Mouse (Mus musculus) spleen, adult 18-20 months (tissue): ENCODE data around the gene Pax1.

Experiments used
- DNase-seq, 2 experiments: peaks; one replicate each; pipeline ENCODE4 v3.0.0; 2022; ENCODE audit warnings: mixed read lengths in 2 of 2

Gene Pax1

GRCm38 (mm10) chr2:147361581-147361980 lies at the start of gene Pax1:
Gene Pax1, plus strand, starts transcription at chr2:147361925.
- no peak for DNase-seq

DNA sequence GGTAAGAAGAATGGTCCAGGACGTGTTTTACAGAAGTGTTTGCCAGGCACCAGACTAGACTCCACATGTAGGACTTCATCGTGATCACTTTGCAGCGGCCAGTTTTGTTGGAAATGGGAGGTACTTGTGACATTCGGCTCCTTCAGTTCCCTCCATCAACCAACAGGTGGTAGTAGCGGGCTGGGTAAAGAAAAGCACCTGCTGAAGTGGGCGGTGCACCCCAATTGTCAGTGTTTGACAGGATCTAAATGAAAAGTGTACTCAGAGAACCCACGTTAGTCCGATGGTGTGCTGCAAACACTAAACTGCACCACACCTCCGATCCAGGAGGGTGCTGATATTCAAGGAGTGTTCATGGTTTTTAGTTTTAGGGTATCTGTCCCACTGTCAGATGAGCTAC lies 40.7 kb upstream of the Pax1 start:
- DNase-seq = no peak

DNA sequence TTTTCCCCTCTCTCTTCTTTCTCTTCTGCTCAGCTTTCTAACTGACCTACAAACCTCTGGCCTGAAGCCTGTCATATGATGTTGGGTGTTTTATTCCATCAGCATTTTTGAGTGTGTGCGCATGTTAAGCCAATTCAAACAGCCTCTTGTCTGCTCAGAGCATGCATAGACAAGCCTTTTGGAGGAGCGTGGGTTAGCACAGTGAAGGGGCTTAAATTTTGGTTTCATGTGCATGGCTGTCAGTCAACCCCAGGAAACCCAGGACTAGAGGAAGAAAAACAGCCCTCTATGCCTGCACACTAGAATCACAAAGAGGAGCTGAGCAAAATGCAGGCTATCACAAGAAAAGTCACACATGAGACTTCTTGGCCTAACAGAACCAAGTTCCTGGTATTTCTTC lies 36.5 kb upstream of the Pax1 start:
- no peak for DNase-seq

GRCm38 (mm10) chr2:147332731-147333130 lies 29.0 kb upstream of the Pax1 start:
- no peak for DNase-seq

DNA sequence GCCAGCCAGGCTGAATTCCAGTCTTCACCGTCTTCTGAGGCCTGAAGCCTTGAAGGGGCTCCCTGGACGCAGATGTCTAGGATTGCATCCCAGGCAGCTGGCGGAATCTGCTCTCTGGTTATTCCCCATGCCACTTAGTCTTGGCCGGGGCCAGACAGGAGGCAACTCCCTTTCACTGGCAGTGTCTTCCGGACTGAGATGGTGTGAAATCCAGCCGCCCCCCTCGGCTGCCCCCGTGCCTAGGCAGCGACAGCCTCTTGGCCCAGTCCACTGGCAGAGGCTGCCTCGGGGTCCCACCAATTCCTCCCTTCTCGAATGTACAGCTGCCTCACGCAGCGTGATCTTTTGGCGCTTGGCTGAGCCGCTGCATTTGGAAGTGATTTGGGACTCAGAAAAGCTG lies 23.0 kb upstream of the Pax1 start:
- no peak for DNase-seq

- no peak for DNase-seq
Observed at GRCm38 (mm10) chr2:147339796-147340195, 21.9 kb upstream of the Pax1 start.

- DNase-seq = no peak
Observed at GRCm38 (mm10) chr2:147342198-147342597, 19.5 kb upstream of the Pax1 start.

GRCm38 (mm10) chr2:147359716-147360115 lies 2.0 kb upstream of the Pax1 start:
- no peak for DNase-seq

GRCm38 (mm10) chr2:147360401-147360800 lies 1.3 kb upstream of the Pax1 start:
- DNase-seq = no peak

DNA sequence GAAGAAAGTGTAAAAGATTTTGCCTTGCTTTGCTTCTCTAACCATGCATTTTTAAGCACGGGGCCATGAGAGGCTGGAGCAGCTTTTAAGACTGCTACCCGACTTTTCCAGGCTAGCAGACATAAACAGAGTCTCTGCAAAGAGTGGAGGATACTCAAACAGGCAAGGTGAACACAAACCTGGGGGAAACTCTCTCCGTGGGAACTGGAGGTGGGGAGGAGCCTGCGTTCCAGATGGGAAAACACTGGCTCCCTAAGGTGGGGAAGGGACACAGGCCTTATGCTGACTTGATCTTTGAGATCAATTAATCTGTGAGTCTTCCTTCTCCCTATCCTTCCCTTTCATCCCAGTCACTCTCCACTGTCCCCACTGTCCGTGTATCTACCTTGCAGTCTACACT lies 869 bp upstream of the Pax1 start:
- DNase-seq = no peak

DNA sequence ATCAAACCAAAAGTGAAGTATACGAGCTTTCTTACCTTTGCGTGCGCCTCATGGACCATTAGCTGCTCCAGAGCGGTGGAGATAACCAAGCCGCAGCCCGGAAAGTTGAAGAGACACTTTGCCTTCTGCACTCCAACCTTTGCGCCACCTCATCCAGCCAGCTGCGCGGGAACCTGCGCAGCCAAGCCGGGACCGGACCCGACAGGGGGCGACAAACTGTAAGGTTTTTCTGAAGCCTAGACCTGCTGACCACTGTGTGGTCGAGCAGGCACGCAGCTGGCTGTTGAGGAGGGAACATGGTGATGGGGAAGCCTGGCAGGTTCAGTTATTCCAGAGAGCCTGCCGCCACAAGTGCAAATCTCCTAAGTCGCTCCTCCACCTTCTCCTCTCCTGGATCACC lies 591 bp downstream of the Pax1 start:
- DNase-seq = no peak

DNA sequence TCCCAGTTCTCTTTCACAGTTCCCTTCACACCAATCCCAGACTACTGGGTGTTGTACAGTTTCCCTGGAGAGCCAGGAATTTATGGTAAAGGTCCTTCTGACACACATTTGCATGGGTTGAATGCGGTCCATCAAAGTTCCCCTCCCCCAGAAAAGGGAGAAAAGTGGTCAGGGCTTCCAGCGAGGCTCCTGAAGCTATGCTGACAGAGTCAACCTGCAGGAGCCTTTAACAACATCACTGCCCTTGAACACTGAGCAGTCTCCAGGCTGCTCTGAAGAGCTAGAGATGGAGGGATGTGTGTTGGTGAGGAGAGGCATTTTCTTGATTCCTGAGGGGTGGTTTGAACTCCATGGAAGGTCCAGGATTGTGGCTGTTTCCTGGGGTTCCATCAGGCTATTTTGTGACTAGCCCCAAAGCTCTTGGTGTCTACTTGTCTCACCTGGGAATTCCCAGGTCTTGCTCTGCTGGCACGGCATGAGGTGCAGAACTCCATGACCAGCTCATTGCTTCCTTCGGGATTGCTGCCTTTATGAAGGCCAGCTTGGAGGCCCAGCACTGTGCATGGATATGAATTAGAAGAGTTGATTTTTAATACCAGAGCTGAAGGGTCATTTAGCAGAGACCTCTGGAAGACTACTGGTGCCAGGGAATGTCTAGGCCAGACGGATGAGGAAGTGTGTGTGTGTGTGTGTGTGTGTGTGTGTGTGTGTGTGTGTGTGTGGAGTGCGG lies 1.8 kb downstream of the Pax1 start:
- no peak for DNase-seq

DNA sequence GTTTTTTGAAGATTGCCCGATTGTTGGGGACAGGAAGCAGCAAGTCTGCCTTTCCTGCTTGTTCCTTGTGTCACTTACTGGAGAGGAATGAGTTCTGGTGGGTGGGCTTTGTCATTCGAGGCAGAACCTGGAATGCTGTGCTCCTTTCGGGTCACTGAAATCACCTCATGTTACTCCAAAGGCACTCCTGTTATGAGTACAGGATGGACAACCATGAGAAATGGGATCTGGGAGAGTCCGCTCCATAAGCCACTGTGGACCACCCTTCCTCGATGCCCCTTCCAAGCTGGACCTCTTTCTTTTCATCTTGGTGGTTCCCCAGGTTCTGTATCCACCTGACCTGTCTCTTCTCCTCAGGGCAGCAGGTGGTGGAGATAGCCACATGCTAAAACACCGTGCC lies 2.5 kb downstream of the Pax1 start:
- DNase-seq = no peak

- DNase-seq = no peak
Observed at GRCm38 (mm10) chr2:147364982-147365907, 3.5 kb downstream of the Pax1 start.

GRCm38 (mm10) chr2:147365908-147366630 lies 4.3 kb downstream of the Pax1 start:
- no peak for DNase-seq

- no peak for DNase-seq
Observed at GRCm38 (mm10) chr2:147367246-147367820, 5.6 kb downstream of the Pax1 start.

DNA sequence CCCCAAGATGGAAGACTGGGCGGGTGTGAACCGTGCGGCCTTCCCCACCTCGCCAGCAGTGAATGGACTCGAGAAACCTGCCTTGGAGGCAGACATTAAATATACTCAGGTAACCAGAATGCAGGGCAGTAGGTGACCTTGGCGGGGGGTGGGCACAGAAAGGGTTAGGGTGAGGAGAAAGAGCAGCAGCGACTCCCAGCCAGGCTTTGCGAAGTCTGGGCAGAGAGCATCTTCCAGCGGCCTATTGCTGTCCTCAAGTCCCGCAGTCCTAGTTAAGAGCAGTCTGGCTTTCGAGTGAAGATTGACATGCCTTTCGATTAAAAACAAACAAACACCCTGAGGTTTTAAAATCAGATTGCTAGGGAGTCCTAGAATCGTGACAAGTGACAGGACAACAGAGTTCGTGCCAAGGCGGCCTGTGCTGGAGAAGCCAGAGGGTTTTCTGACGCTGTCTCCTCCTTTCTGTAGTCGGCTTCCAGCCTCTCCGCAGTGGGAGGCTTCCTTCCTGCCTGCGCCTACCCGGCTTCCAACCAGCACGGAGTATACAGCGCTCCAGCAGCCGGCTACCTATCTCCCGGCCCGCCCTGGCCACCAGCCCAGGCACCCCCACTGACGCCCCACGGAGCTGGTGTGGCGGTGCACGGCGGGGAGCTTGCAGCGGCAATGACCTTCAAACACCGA lies 6.3 kb downstream of the Pax1 start:
- no peak for DNase-seq

- DNase-seq = no peak
Observed at GRCm38 (mm10) chr2:147369561-147369960, 7.8 kb downstream of the Pax1 start.

- DNase-seq = no peak
Observed at GRCm38 (mm10) chr2:147370091-147370490, 8.4 kb downstream of the Pax1 start.

DNA sequence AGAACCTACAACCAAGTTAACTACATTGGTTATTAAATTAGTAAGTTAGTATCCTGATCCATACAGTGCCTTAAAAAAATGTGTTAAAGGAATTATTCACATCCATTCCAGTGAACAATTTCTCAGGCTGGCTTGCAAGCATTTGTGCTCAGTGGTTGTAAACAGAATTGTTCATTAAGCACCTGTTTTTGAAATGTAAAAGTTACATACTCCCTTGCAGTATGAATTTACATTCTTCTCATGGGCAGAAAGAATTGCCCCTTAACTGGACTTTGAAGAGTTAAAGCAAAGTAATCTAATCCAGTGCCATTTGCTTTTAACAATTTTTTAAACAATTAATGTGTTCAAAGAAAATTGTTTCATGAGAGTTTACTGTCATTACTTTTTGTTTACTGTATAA lies 9.6 kb downstream of the Pax1 start:
- DNase-seq = no peak

DNA sequence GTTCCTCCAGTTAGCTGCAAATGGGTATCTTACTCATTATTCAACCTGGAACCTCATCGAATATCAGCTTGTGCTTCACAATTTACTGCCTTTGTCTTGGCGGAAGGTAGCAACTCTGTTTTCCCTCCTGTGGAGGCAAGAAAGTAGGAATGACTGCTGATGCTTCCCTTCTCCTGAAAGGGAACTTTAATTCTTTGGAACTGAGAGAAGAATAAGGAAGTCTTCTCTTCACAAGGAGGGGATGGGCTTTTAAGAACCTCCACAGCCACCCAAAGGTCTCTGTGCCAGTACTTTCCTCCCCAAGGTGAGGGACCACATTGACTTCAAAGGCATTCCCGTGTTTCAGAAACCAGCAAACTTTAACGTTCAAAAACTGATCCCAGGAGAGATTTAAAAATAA lies 10.1 kb downstream of the Pax1 start:
- no peak for DNase-seq

- no peak for DNase-seq
Observed at GRCm38 (mm10) chr2:147372947-147373666, 11.4 kb downstream of the Pax1 start.
